Mouse (Mus musculus) ES-Bruce4 (cell line): ENCODE data around the gene Enpp7. TPM values are rescaled to one million over a fixed set of nuclear protein-coding genes. Genes with fewer than 3 reads are reported as not detected.
A peak's percentile ranks its signal among the peaks of the same experiment; 100 is the strongest.

Experiments used
- H3K27ac ChIP-seq: 2 replicates; pipeline ENCODE4 v1.5.1; 2012; ENCODE audit warnings: low read length, inconsistent platforms; ENCODE audit not compliant: insufficient read depth
- H3K27me3 ChIP-seq: 2 replicates; pipeline ENCODE4 v1.6.1; 2012; ENCODE audit warnings: mild to moderate bottlenecking, low read length, inconsistent platforms; ENCODE audit not compliant: control insufficient read depth, poor library complexity, insufficient read depth, severe bottlenecking
- H3K36me3 ChIP-seq: 2 replicates; pipeline ENCODE4 v1.6.1; 2012; ENCODE audit warnings: inconsistent platforms, mild to moderate bottlenecking, low read length, moderate library complexity; ENCODE audit not compliant: control insufficient read depth, poor library complexity, insufficient read depth, severe bottlenecking
- H3K4me1 ChIP-seq: one replicate; pipeline ENCODE4 v1.8.1; 2011; ENCODE audit warnings: low read length; ENCODE audit not compliant: control insufficient read depth, insufficient read depth
- H3K4me3 ChIP-seq: 2 replicates; pipeline ENCODE4 v1.5.1; 2011; ENCODE audit warnings: low read depth, mild to moderate bottlenecking, low read length
- H3K9ac ChIP-seq: 2 replicates; pipeline ENCODE4 v1.6.1; 2012; ENCODE audit warnings: low read depth, mild to moderate bottlenecking, inconsistent platforms; ENCODE audit not compliant: poor library complexity, severe bottlenecking
- H3K9me3 ChIP-seq: replicated peaks from 2 replicates; pipeline ENCODE4 v1.6.1; 2012; ENCODE audit warnings: mild to moderate bottlenecking, low read length, inconsistent platforms; ENCODE audit not compliant: control insufficient read depth, poor library complexity, insufficient read depth, severe bottlenecking
- CTCF ChIP-seq: IDR thresholded peaks from one replicate; pipeline ENCODE4 v1.8.1; 2011; ENCODE audit warnings: low read depth, low read length
- EP300 ChIP-seq: IDR thresholded peaks from 2 replicates; pipeline ENCODE4 v1.6.1; 2011; ENCODE audit warnings: low read depth, low read length; ENCODE audit not compliant: insufficient read depth
- POLR2A ChIP-seq: IDR thresholded peaks from one replicate; pipeline ENCODE4 v1.8.1; 2011; ENCODE audit warnings: low read length; ENCODE audit not compliant: insufficient read depth
- polyA plus RNA-seq: library from polyadenylated mRNA; stranded (reverse); fragments of >200 nt; gene quantifications from 2 replicates; pipeline ENCODE4 v1.2.4, GENCODE M21; 2011; ENCODE audit warnings: low read depth; ENCODE audit not compliant: missing spikeins, insufficient read depth, insufficient read length

The Enpp7 gene
- polyA plus RNA-seq, 1 experiment: not detected

DNA sequence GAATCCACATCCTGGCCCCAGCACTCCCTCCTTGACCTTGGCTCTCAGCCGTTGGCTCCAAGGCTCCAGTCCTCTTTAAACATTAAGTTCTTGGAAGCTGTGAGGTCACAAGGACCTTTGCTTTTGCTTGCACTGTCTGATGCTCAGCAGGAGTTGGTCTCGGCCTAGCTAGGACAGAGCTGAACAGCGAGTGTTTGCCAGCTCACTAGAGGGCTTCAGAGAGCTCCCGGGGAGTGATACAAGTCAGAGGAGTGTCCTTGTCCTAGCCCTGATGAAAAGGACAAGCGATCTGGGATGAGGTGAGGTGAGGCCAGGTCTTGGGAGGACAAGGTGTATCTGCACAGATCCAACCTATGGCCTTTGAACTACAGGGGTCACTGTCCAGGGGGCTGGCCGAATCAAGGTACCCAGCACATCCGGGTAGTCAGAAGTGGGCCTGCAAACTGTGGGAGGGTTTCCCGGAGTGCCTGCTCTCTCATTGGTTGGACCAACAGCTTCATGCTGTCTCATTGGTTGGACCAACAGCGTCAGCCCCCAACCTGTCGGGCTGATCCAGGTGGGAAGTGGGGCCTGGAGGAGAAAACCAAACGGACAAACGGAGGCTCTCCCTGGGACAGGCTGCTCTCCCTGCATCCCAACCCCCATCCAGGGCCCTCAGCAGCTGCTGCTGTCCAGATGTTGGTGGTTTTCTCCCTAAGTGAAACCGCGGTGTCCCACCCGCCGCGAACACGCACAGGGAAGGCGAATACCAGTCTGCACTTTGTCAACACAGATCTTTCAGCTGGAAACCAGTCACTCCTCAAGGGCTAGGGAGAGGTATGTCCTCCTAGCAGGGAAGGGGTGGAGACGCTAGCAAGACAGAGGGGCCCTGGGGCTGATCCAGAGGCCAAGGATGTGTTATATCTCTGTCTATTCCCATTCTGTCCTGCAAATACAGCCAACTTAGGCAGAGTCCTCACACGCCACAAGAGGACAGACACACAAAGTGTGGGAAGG lies 19.8 kb downstream of the Enpp7 start:
- Histone ChIP-seq H3K27ac (no peak overlapping the region; the same call in 1 of the 2 replicates), H3K36me3 (no peaks in the 10 kb centered on the region), H3K4me3 (peak overlapping the region; percentile 72), H3K9ac (peak overlapping the region; percentile 52), H3K27me3 (no peaks in the 10 kb centered on the region), H3K4me1 (no peaks in the 10 kb centered on the region), H3K9me3 (no peaks in the 10 kb centered on the region)
- TF ChIP-seq EP300 (no peak), CTCF (peak; percentile 8)

DNA sequence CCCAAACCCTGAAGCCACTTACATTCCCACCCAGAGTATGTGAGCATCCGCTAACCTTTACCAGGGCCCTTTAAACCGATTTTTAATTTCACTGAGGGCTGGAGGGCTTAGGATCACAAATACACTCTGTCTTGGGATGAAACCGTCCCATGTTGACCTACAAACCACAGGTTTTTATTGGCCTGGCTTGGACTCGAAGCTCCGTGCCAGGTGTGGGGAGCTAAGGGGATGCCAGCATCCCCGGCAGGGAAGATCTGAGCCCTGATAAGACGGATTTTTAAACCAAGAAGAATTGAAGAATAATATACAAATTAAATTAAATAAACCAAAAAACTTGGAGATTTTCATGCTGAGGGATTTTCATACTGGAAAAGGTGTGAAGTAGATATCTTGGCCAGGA lies 26.5 kb downstream of the Enpp7 start:
- H3K4me3 ChIP-seq: no peak overlapping the region
- no peak for TF ChIP-seq POLR2A
- no peak for TF ChIP-seq EP300
- TF ChIP-seq CTCF: no peak

DNA sequence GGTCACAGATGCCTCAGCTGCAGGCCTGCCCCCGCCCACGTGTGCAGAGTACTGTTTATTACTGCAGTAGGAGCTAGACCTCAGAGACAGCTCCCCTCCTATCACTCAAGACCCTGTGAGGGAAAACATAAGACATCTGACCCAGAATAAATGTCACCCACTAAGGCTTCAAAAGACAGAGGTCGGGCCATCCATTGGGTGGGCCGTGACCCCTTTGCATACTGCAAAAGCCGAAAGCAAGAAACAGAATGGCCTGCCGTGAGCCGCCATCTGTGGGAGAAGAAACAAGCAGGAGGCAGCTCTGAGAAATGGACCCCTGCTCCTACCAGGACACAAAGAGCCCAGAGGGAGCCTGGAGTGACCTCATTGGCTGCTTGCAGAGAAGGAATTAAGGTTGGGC lies 29.5 kb downstream of the Enpp7 start:
- H3K27me3 ChIP-seq: no peaks in the 10 kb centered on the region; the same call in 1 of the 2 replicates
- no peak overlapping the region for H3K9ac ChIP-seq
- no peak overlapping the region for H3K4me3 ChIP-seq
- no peak overlapping the region for H3K27ac ChIP-seq
- H3K36me3 ChIP-seq: no peaks in the 10 kb centered on the region
- H3K9me3 ChIP-seq: no peaks in the 10 kb centered on the region
- TF ChIP-seq EP300 (no peak), CTCF (no peak), POLR2A (no peak)
- H3K4me1 ChIP-seq: no peaks in the 10 kb centered on the region

More for the DNA sequence above, 26.5 kb downstream of the Enpp7 start:
- no peak overlapping the region for H3K27ac ChIP-seq
- H3K36me3 ChIP-seq: no peaks in the 10 kb centered on the region
- H3K9ac ChIP-seq: no peak overlapping the region
- H3K4me1 ChIP-seq: no peaks in the 10 kb centered on the region
- no peaks in the 10 kb centered on the region for H3K27me3 ChIP-seq
- no peaks in the 10 kb centered on the region for H3K9me3 ChIP-seq

DNA sequence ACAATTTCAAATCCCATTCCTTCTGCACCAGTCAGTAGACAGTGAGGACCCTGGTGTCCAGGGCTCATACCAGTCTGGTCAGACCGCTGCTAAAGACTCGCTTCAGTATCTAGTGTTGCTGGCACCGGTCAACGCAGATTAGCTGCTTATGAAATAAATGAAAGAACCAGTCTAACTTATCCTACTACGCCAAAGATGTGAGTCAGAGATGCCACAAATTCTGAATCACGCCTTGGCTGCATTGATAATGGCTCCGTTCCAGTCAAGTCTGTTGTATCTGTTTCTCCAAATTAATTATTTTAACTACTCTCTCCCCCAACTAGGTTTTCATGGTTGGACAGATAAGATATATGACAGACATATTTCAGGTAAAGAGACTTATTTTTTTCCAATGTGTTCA lies 33.2 kb downstream of the Enpp7 start:
- Histone ChIP-seq H3K27me3 (no peaks in the 10 kb centered on the region; the same call in 1 of the 2 replicates), H3K9me3 (no peaks in the 10 kb centered on the region), H3K4me3 (no peak overlapping the region), H3K4me1 (peaks cover 2% of the 10 kb centered on the region), H3K36me3 (0 out of 2 replicates have a peak, but pooled peaks cover under 1% of the 10 kb centered on the region), H3K27ac (no peak overlapping the region), H3K9ac (no peak overlapping the region)
- TF ChIP-seq POLR2A (no peak), CTCF (no peak), EP300 (no peak)

DNA sequence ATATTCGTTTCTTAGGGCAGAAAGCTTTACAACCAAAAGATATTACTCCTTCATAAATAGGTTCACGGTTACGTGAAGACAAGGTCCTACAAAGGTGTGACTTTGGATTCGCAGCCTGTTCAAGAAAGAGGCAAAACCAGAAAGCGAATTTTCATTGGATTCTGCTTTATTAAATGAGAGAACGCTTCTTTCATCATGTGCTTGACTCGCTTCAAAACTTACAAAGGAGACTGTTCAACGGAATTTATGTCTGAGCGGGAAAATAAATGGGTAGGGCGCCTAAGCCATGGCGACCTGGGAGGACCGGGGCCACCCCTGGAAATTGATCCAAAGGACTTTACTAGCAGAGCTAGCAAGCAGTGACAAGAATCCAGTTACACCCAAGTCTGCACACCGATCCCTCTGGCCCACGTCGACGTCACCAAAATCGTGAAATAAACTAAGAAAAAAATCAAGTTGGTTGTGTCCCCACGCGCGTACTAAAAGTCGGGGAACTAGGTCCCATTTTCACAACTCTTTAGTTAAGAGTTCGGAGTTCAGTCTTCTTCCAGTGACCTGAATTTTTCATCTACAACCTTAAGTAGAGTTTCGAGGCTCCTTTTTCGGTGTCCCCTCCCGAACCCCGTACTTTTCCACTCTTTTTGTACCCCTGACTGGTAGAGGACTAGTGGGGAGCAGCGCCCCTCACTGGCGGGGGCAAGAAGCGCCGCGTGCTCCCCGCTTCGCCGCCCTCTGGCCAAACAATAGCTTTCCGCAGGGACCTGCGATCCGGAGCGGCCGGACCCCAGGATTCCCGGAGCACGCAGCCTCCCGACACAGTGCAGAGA lies 34.3 kb downstream of the Enpp7 start:
- no peak overlapping the region for H3K27ac ChIP-seq
- peaks cover 2% of the 10 kb centered on the region for H3K4me1 ChIP-seq
- TF ChIP-seq POLR2A: no peak
- no peak for TF ChIP-seq EP300
- TF ChIP-seq CTCF: peak; percentile 46
- no peaks in the 10 kb centered on the region; the same call in 1 of the 2 replicates for H3K27me3 ChIP-seq
- peak overlapping the region; percentile 80 for H3K9ac ChIP-seq
- 0 out of 2 replicates have a peak, but pooled peaks cover 5% of the 10 kb centered on the region for H3K36me3 ChIP-seq
- H3K9me3 ChIP-seq: no peaks in the 10 kb centered on the region
- peak overlapping the region; percentile 42 for H3K4me3 ChIP-seq
